Mouse (Mus musculus) CH12.LX (cell line): ENCODE data around the gene Iqsec3.

Experiments used
- CTCF ChIP-seq, 2 experiments: IDR thresholded peaks in 1 of 2; conservative IDR thresholded peaks in 1 of 2; 2 replicates each; pipeline ENCODE4 v1.5.1; 2011 to 2012; ENCODE audit warnings: low read depth in 2 of 2, low read length in 2 of 2, improper control_type of control experiment in 1 of 2, inconsistent platforms in 1 of 2, mild to moderate bottlenecking in 1 of 2, moderate library complexity in 1 of 2
- EP300 ChIP-seq: IDR thresholded peaks from 2 replicates; pipeline ENCODE4 v1.6.1; 2011; ENCODE audit warnings: low read length, improper control_type of control experiment
- HCFC1 ChIP-seq: IDR thresholded peaks from 2 replicates; pipeline ENCODE4 v1.6.1; 2012; ENCODE audit warnings: low read depth, mild to moderate bottlenecking, inconsistent platforms, low read length, improper control_type of control experiment
- JUND ChIP-seq: conservative IDR thresholded peaks from 2 replicates; pipeline ENCODE4 v1.6.1; 2011; ENCODE audit warnings: low read depth, low read length, improper control_type of control experiment
- MEF2A ChIP-seq: IDR thresholded peaks from 2 replicates; pipeline ENCODE4 v1.6.1; 2014; ENCODE audit warnings: low read depth, mild to moderate bottlenecking, inconsistent platforms, low read length, improper control_type of control experiment, borderline replicate concordance
- POLR2A ChIP-seq: IDR thresholded peaks from 2 replicates; pipeline ENCODE4 v1.6.1; 2011; ENCODE audit warnings: low read depth, mild to moderate bottlenecking, improper control_type of control experiment, low read length
- SMC3 ChIP-seq: IDR thresholded peaks from 2 replicates; pipeline ENCODE4 v1.6.1; 2011; ENCODE audit warnings: low read depth, low read length, improper control_type of control experiment
- ZC3H11A ChIP-seq: IDR thresholded peaks from 2 replicates; pipeline ENCODE4 v1.6.1; 2012; ENCODE audit warnings: low read depth, mild to moderate bottlenecking, inconsistent platforms, low read length, improper control_type of control experiment
- ZNF384 ChIP-seq: IDR thresholded peaks from 2 replicates; pipeline ENCODE4 v1.6.1; 2012; ENCODE audit warnings: low read depth, low read length, improper control_type of control experiment, inconsistent platforms

- no peak for TF ChIP-seq CTCF (conservative IDR thresholded peaks at IDR 0.05 in 1 of 2, IDR thresholded peaks at IDR 0.05 in 1 of 2; ENCODE audit: low read depth in 2 of 2, low read length in 2 of 2)
- TF ChIP-seq SMC3, result no peak
- no peak for TF ChIP-seq POLR2A
- no peak for TF ChIP-seq ZNF384
- no peak for TF ChIP-seq JUND
- no peak for TF ChIP-seq MEF2A
- TF ChIP-seq HCFC1, result no peak
- TF ChIP-seq ZC3H11A, result no peak
- TF ChIP-seq EP300, result no peak
These were observed 129.7 kb downstream of the Iqsec3 start for GRCm38 (mm10) chr6:121343771-121344123.
